Mouse (Mus musculus): ENCODE results near the gene Tnfrsf1b. TPM values are rescaled to one million over a fixed set of nuclear protein-coding genes. Genes with fewer than 3 reads are reported as not detected.

The Tnfrsf1b gene
- polyA plus RNA-seq (2012; rRNA removed): 6.5 and 8.4 TPM in 2 replicates

DNA sequence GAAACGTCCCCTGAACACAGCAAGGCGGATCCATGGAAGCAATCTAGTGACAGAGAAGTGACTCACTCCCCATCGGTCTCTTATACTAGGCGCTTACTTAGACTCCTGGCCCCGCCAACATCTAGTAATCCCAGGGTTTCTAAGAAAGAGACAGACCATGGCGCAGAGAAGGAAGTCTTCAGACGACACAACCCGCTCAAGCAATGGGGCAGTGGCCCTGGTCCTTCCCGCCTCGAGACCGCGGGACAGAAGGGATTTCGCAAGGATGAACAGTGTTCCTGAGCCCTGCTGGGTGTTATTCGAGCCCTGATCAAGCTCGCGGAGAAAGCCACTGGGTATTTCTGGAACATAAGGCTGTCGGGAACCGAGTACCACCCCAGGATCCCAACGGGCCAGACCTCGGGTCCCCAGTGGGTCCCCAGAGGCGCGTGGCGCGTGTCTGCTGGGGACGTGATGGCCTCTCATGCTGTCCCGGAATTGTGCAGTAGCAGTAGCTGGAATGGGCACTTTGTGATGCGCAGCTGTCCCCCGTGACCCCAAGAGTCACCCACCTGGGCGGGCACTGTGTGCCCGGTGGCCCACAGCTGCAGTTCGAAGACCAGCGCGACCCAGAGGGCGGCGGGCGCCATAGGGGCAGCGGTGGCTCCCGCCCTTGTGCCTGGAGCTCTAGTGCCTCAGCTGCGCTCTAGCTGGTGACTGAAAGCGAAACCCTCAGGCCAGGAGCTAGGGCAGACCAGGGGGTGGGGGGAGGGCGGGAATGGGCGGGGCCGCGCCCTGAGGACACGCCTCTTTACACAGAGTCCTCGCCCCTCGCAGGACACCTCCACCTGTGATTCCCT lies at the start of gene Tnfrsf1b:
TSS of gene Tnfrsf1b (minus strand) at position 698 of the 839 bp plus-strand sequence.
- Histone ChIP-seq H3K4me3 (ENCODE audit: insufficient read depth, low read depth, low read length) (peak within 1 kb of the TSS; percentile 82), H3K27me3 (replicated peaks; ENCODE audit: control insufficient read depth, insufficient read depth, low read length) (no peaks in the 10 kb centered on the region), H3K4me1 (ENCODE audit: control insufficient read depth, insufficient read depth, low read length) (no peaks in the 10 kb centered on the region), H3K36me3 (ENCODE audit: control insufficient read depth, insufficient read depth, low read length) (no peaks in the 10 kb centered on the region), H3K27ac (ENCODE audit: insufficient read depth, low read depth, low read length) (no peak within 1 kb of the TSS)
- 2% methylated on average over 47 of the region's 47 CpGs for WGBS
- TF ChIP-seq POLR2A (IDR thresholded peaks at IDR 0.05; ENCODE audit: low read depth, low read length) (peak; percentile 39), CTCF (conservative IDR thresholded peaks at IDR 0.05; ENCODE audit: insufficient read depth, insufficient read length, low read depth, low read length) (no peak)
- DNase-seq: peak; percentile 52

DNA sequence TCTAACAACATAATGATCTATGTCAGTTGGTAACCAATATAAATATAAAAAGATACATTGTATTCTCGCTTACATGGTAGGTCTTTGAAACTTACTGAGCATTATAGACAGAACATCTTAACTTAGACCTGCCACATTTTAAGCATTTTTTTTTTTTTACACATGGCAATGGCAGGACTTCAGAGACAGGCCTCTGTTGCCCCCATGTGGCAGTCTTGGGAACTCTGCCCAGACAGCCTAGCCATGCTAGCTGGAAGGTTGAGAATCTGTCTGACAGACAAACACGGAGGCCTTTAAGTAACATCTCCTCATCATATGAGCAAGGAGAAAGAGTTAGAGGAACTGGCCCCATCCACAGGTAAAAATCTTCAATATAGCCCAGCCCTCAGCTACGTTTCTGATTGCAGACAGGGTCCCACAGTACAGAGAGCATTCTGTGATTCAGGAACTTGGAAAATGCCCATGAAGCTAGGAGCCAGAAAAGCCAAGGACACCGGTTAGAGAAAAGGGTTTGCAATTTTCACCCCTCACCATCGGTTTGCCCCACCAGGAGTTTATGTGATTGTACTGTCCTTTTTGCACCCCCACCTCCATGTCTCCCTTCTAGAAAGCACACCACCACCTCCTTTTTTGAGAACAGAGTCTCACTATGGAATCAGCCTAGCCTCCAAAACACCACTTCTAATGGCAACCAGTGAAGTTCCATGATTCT lies 49.1 kb upstream of the Tnfrsf1b start:
- WGBS: 49% methylated on average over 5 of the region's 5 CpGs
- no peaks in the 10 kb centered on the region for H3K36me3 ChIP-seq (ENCODE audit: control insufficient read depth, insufficient read depth, low read length)
- H3K27ac ChIP-seq (ENCODE audit: insufficient read depth, low read depth, low read length): no peak overlapping the region
- DNase-seq: peak; percentile 61
- no peaks in the 10 kb centered on the region for H3K27me3 ChIP-seq (replicated peaks; ENCODE audit: control insufficient read depth, insufficient read depth, low read length)
- no peak overlapping the region for H3K4me3 ChIP-seq (ENCODE audit: insufficient read depth, low read depth, low read length)
- TF ChIP-seq POLR2A (IDR thresholded peaks at IDR 0.05; ENCODE audit: low read depth, low read length) (no peak), CTCF (conservative IDR thresholded peaks at IDR 0.05; ENCODE audit: insufficient read depth, insufficient read length, low read depth, low read length) (peak; percentile 77)
- H3K4me1 ChIP-seq (ENCODE audit: control insufficient read depth, insufficient read depth, low read length): no peaks in the 10 kb centered on the region

DNA sequence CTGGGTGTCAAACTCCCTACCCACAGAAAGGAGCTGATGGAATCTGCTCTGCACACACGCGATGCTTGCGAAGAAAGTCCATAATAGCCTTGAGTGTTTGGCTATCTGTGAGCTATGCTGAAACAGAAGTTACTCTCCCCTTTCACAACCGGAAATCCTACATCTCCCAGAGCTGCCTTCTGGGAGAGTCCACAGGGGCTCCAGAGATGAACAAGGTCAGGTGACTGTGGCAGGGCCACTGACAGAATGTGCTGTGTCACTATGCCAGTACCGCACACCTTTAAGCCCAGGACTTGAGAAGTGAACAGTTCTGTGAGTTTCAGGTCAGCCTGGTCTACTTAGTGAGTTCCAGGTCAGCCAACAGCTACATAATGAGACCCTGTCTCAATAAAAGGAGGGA lies 47.9 kb upstream of the Tnfrsf1b start:
- 82% methylated on average over 5 of the region's 5 CpGs for WGBS
- no peak overlapping the region for H3K4me3 ChIP-seq (ENCODE audit: insufficient read depth, low read depth, low read length)
- H3K36me3 ChIP-seq (ENCODE audit: control insufficient read depth, insufficient read depth, low read length): no peaks in the 10 kb centered on the region
- no peaks in the 10 kb centered on the region for H3K4me1 ChIP-seq (ENCODE audit: control insufficient read depth, insufficient read depth, low read length)
- no peak for DNase-seq
- no peak for TF ChIP-seq POLR2A (IDR thresholded peaks at IDR 0.05; ENCODE audit: low read depth, low read length)
- no peak for TF ChIP-seq CTCF (conservative IDR thresholded peaks at IDR 0.05; ENCODE audit: insufficient read depth, insufficient read length, low read depth, low read length)
- no peak overlapping the region for H3K27ac ChIP-seq (ENCODE audit: insufficient read depth, low read depth, low read length)
- no peaks in the 10 kb centered on the region for H3K27me3 ChIP-seq (replicated peaks; ENCODE audit: control insufficient read depth, insufficient read depth, low read length)

DNA sequence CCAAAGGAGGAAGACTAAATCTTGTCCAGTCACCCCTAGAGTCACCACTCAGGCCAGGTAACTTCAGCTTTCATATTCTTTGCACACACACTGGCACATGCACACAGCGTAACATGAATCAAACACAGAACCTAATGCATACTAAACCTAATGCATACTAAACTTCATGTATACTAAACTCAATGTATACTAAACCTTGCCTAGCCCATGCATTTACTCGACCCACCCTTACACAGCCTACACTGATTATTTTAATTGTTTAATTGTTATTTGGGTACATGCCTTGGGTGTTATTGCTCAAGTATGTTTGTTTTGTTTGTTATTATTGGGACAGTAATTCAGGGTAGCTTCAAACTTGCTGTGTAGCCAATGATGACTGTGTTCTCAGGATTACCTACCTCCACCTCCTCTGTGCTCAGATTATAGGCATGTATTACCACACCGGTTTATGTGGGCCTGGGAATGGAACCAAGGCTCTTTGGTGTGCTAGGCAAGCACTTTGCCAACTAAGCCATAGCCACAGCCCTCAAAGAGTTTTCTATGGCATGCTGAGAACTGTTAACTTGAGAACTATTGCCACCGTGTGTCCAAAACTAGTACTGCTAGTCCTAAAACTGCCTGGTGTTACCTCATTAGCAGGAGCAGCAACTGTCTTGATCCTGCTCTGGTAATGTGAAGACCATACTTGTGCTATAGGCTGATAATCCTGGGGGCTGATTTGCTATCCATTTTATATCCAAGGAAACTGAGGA lies 39.9 kb upstream of the Tnfrsf1b start:
- Histone ChIP-seq H3K27ac (ENCODE audit: insufficient read depth, low read depth, low read length) (no peak overlapping the region), H3K4me1 (ENCODE audit: control insufficient read depth, insufficient read depth, low read length) (peaks cover 5% of the 10 kb centered on the region; the same call in 1 of the 2 replicates), H3K4me3 (ENCODE audit: insufficient read depth, low read depth, low read length) (no peak overlapping the region), H3K27me3 (replicated peaks; ENCODE audit: control insufficient read depth, insufficient read depth, low read length) (no peaks in the 10 kb centered on the region), H3K36me3 (ENCODE audit: control insufficient read depth, insufficient read depth, low read length) (no peaks in the 10 kb centered on the region)
- DNase-seq: peak; percentile 82
- peak; percentile 55 for TF ChIP-seq CTCF (conservative IDR thresholded peaks at IDR 0.05; ENCODE audit: insufficient read depth, insufficient read length, low read depth, low read length)
- TF ChIP-seq POLR2A (IDR thresholded peaks at IDR 0.05; ENCODE audit: low read depth, low read length): no peak
- WGBS: 43% methylated on average over 4 of the region's 4 CpGs

DNA sequence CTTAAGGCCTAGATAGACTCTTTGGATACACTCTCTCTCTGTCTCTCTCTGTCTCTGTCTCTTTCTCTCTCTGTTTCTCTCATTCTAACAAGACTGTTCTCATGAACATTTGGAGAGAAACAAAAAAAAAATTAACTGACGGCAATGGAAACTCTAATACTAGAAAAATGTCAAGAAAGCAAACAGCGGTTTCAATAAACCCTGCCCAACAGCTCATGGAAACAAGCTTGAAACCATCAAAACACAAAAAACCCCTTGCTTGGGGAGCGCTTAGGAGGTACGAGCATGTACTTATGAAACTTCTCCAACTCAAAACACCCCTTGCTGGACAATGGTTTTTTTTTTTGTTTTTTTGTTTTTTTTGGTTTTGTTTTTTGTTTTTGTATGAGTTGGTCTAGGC lies 38.0 kb upstream of the Tnfrsf1b start:
- TF ChIP-seq CTCF (conservative IDR thresholded peaks at IDR 0.05; ENCODE audit: insufficient read depth, insufficient read length, low read depth, low read length): no peak
- TF ChIP-seq POLR2A (IDR thresholded peaks at IDR 0.05; ENCODE audit: low read depth, low read length): no peak
- WGBS: 97% methylated on average over 4 of the region's 4 CpGs
- H3K27me3 ChIP-seq (replicated peaks; ENCODE audit: control insufficient read depth, insufficient read depth, low read length): no peaks in the 10 kb centered on the region
- no peak overlapping the region for H3K4me3 ChIP-seq (ENCODE audit: insufficient read depth, low read depth, low read length)
- no peak for DNase-seq
- no peak overlapping the region for H3K27ac ChIP-seq (ENCODE audit: insufficient read depth, low read depth, low read length)
- no peaks in the 10 kb centered on the region for H3K36me3 ChIP-seq (ENCODE audit: control insufficient read depth, insufficient read depth, low read length)
- peaks cover 8% of the 10 kb centered on the region; the same call in 1 of the 2 replicates for H3K4me1 ChIP-seq (ENCODE audit: control insufficient read depth, insufficient read depth, low read length)

DNA sequence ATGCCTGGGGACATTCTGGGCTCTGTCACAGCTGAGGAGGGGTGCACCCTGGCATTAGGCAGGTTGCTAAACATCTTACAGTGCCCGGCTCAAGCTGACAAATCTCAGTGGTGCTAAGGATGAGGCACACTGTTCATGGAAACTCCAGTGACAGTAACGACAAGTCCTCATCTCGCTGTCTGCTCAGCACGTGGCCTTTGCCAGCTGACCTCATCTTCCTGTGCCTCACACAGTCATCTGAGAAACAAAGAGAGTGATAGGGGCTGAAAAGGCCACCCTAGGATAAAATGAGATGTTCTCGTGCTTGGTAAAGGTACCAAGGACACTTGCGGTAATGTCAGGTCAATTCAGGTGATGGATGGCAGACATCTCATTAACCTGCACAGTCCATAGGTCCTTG lies 36.8 kb upstream of the Tnfrsf1b start:
- 58% methylated on average over 6 of the region's 6 CpGs for WGBS
- Histone ChIP-seq H3K27me3 (replicated peaks; ENCODE audit: control insufficient read depth, insufficient read depth, low read length) (no peaks in the 10 kb centered on the region), H3K27ac (ENCODE audit: insufficient read depth, low read depth, low read length) (no peak overlapping the region), H3K4me3 (ENCODE audit: insufficient read depth, low read depth, low read length) (no peak overlapping the region), H3K4me1 (ENCODE audit: control insufficient read depth, insufficient read depth, low read length) (peaks cover 10% of the 10 kb centered on the region; the same call in 1 of the 2 replicates), H3K36me3 (ENCODE audit: control insufficient read depth, insufficient read depth, low read length) (no peaks in the 10 kb centered on the region)
- no peak for DNase-seq
- TF ChIP-seq CTCF (conservative IDR thresholded peaks at IDR 0.05; ENCODE audit: insufficient read depth, insufficient read length, low read depth, low read length): no peak
- no peak for TF ChIP-seq POLR2A (IDR thresholded peaks at IDR 0.05; ENCODE audit: low read depth, low read length)

Data from kidney, adult 2 months (tissue).